Mouse (Mus musculus) cortical plate, adult 2 months (tissue): ENCODE results near the gene Galnt17. TPM values are rescaled to one million over a fixed set of nuclear protein-coding genes. Genes with fewer than 3 reads are reported as not detected.

Source experiments
- H3K27ac ChIP-seq: fragments of 200-500 bp; 2 replicates; pipeline ENCODE4 v1.5.1; 2012; ENCODE audit warnings: low read length, control low read depth, inconsistent platforms; ENCODE audit not compliant: insufficient read depth
- H3K4me1 ChIP-seq: fragments of 200-500 bp; 2 replicates; pipeline ENCODE4 v1.6.1; 2011; ENCODE audit warnings: low read length; ENCODE audit not compliant: control insufficient read depth, insufficient read depth
- H3K4me3 ChIP-seq: fragments of 200-500 bp; 2 replicates; pipeline ENCODE4 v1.5.1; 2011; ENCODE audit warnings: mild to moderate bottlenecking, low read length, control low read depth; ENCODE audit not compliant: insufficient read depth
- CTCF ChIP-seq: fragments of 200-500 bp; IDR thresholded peaks from 2 replicates; pipeline ENCODE4 v1.5.1; 2011; ENCODE audit warnings: mild to moderate bottlenecking, control low read depth, low read length; ENCODE audit not compliant: insufficient read depth; ENCODE audit errors: extremely low read depth
- POLR2A ChIP-seq: fragments of 200-500 bp; IDR thresholded peaks from 2 replicates; pipeline ENCODE4 v1.6.1; 2011; ENCODE audit warnings: mild to moderate bottlenecking, low read length, control low read depth; ENCODE audit not compliant: insufficient read depth; ENCODE audit errors: extremely low read depth
- polyA plus RNA-seq: library from polyadenylated mRNA; depleted of rRNA; stranded (reverse); fragments of >200 nt; gene quantifications from 2 replicates; pipeline ENCODE4 v1.2.3, GENCODE M21; 2012

Galnt17 gene
- polyA plus RNA-seq, 1 experiment, result 16.7 TPM

DNA sequence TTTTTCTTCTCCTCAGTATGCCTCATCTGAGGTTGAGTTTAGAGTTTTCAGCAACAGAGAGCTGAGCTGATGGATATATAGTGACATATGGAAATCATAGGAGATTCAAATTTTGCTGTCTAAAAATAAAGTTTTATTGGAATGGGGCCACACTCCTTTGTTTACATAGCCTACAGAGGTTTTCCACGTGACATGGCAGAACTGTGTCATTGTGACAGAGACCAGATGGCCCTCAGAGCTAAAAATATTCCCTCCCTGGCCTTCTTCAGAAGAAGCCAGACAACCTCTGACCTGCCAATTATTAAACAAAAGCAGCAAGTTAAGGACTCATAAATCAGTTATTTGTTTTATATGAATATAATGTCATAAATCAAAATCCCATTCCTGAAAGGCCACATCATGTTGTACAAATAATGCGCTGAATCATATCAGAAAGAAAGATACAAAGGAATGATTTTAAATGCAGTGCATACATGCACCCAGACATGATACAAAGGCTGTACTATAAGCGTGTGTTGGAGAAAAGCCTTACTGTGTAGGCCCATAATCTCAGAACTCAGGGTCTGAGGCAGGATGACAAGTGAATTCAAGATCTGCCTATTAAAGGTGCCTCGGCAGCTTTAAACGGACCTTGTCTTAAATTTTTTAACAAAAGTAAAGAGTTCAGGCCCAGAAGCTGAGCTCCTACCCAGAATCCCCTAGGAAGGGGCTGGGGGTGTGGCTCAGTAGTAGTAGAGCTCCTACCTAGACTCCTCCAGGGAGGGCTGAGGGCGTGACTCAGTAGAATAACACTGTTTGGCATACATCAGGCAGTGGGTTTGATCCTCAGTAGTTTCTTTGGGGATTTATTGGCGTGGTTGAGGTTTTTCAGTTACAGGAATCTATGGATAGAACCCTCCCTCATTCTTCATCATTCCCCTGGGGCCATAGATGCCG lies 57.3 kb downstream of the Galnt17 start:
- H3K4me1 ChIP-seq, result no peaks in the 10 kb centered on the region
- H3K4me3 ChIP-seq, result no peak overlapping the region
- no peak overlapping the region for H3K27ac ChIP-seq
- no peak for TF ChIP-seq POLR2A
- TF ChIP-seq CTCF, result no peak

DNA sequence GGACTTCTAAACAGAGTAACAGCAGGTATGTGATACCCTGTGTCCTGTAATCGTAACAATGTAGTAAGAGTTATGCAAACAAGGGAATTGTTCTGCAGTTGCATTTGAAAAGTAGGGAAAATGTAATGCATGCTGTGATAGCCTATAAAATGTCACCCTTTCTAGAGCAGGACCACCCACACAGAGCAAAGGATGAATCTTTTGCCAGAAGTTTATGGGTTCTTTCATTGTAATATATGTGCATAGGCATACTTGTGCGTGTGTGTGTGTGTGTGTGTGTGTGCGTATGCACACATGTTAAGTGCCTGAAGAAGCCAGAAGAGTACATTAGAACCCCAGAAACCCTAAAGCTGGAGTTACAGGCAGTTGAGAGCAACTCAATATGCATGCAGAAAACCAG lies 59.9 kb downstream of the Galnt17 start:
- no peak for TF ChIP-seq POLR2A
- no peak for TF ChIP-seq CTCF

DNA sequence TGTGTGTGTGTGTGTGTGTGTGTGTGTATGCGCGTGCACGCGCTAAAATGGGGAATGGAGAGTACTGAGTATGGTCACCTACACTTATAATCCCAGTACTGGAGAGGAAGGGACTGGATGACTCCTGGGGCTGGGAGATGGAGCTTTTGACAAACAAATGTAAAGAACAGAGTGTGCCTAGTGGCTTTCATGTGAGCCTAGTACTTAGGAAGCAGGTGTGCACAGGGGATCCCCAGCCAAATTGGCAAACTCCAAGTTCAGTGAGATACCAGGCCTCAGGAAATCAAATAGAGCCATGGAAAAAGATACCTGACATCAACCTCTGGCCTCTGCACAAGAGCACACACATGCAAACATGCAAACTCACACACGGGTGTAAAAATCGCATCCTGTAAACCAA lies 61.7 kb downstream of the Galnt17 start:
- no peaks in the 10 kb centered on the region; the same call in 1 of the 2 replicates for H3K4me1 ChIP-seq
- TF ChIP-seq CTCF (no peak), POLR2A (no peak)
- H3K27ac ChIP-seq, result no peak overlapping the region
- H3K4me3 ChIP-seq, result no peak overlapping the region

More for the DNA sequence above, 59.9 kb downstream of the Galnt17 start:
- Histone ChIP-seq H3K4me3 (no peak overlapping the region), H3K4me1 (no peaks in the 10 kb centered on the region), H3K27ac (no peak overlapping the region)

DNA sequence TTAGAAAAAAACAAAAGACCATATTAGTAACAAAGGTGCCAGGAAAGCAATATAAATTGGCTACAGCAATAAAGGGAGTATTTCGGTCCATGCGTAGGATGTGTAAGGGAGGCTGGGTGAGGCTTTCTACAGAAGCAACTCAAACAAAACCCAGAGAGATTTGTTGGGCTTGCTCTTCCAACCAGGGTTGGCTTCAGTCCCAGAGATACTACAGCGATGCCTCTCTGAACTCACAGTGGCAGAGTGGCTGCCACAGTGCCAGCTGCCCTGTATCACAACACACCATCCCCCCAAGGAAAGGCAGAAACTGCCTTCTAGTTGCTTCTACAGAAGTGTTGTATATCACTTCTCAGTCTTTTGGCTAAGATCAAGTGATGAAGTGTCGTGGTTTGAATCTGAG lies 66.6 kb downstream of the Galnt17 start:
- H3K4me1 ChIP-seq, result no peaks in the 10 kb centered on the region; the same call in 1 of the 2 replicates
- no peak for TF ChIP-seq POLR2A
- TF ChIP-seq CTCF, result no peak
- H3K4me3 ChIP-seq, result no peak overlapping the region
- no peak overlapping the region for H3K27ac ChIP-seq

DNA sequence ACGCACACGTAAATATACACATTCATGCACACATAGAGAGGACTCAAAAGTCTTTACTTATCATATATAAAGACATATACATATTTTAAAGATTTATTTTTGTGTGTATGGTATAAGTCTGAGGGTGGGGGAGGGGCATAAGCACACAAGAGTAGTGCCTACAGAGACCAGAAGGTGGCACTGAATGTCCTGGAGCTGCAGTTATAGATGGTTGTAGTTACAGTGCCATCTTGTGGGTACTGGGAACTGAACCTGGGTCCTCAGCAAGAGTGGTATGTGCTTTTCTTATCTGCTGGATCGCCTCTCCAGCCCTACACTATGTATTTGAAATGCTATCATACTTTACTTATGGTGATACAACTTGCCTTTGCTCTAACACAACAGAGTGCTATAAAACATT lies 68.5 kb downstream of the Galnt17 start:
- TF ChIP-seq POLR2A (no peak), CTCF (no peak)
- Histone ChIP-seq H3K4me3 (no peak overlapping the region), H3K4me1 (no peaks in the 10 kb centered on the region; the same call in 1 of the 2 replicates), H3K27ac (no peak overlapping the region)

DNA sequence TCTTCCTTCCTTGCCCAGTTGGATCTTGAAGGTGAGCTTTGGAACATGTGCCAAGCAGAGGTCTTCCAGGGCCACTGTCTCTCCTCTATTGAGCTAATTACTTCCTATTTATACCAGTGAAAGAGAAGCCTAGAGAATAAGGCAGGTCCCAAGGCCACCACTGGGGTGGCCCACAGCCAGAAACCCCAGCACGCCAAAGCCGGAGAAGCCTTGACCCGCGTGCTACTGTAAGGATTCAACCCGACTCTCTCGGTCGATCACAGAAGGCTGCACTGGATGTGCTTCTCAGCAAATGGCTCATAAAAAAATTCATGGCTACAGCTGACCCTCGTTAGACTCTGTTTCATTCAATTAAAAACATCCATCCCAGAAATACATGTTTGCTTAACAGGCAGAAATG lies 71.4 kb downstream of the Galnt17 start:
- no peak overlapping the region for H3K4me3 ChIP-seq
- TF ChIP-seq POLR2A (no peak), CTCF (no peak)
- H3K4me1 ChIP-seq, result no peaks in the 10 kb centered on the region; the same call in 1 of the 2 replicates
- H3K27ac ChIP-seq, result no peak overlapping the region

DNA sequence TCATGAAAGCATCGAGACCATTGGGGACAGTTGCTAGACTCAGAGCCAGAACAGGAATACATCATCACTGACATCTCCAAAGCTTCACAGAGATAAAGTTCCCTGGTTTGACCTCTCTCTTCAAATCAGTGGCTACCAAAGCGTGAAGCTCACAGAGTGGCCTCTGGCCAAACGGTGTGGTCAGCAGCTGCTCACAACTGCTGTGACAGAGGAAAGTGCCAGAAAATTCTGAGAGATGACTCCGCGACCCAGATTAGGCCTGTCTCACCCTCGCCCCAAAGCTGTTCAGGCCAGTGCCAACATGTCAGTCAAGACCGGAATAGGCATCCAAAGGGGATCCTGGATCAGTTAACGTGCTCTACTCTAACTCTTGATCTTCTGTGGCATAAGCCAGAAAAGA lies 74.5 kb downstream of the Galnt17 start:
- H3K4me1 ChIP-seq, result peaks cover 3% of the 10 kb centered on the region; the same call in 1 of the 2 replicates
- H3K4me3 ChIP-seq, result no peak overlapping the region
- TF ChIP-seq POLR2A (no peak), CTCF (no peak)
- H3K27ac ChIP-seq, result no peak overlapping the region

DNA sequence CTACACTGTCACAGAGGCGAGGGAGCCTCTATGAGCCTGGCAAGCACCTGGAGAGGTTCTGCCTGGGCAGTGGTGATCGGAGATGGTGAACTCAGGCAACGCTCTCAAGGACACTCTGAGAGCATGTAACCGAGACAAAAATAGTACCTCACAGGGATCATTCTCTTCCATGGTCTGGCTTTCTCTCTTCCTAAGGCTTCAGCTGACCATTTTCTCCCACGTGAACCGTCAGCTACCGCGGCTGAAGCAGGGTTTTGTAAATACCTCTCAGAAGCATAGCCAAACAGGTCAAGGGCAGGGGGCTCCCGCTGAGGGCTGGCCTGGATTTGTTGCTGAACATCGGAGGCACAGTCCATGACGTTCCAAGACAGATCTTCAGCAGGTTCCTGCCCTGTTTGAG lies 77.2 kb downstream of the Galnt17 start:
- no peak overlapping the region for H3K27ac ChIP-seq
- no peak for TF ChIP-seq POLR2A
- TF ChIP-seq CTCF, result no peak
- H3K4me1 ChIP-seq, result peaks cover 3% of the 10 kb centered on the region; the same call in 1 of the 2 replicates
- no peak overlapping the region for H3K4me3 ChIP-seq

DNA sequence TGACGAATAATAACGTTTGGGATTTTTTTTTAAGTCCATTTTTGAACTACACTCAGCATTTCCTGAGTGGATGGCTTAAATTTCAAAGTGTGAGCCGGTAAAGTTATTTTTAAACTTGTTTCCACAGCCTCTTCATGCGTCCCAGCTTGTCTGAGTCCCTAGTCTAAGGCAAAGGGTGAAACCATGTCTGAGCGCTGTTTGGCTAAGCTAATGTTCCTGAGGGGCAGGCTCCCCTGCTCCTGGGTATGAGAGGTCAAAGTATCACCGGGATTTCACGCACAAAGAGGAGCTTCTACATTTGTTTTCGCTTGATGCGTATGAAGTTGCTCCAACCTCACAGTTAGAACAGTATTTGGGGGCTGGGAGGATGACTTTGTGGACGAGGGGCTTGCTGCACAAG lies 78.6 kb downstream of the Galnt17 start:
- TF ChIP-seq CTCF (no peak), POLR2A (no peak)
- Histone ChIP-seq H3K4me1 (peaks cover 3% of the 10 kb centered on the region; the same call in 1 of the 2 replicates), H3K4me3 (no peak overlapping the region), H3K27ac (no peak overlapping the region)

DNA sequence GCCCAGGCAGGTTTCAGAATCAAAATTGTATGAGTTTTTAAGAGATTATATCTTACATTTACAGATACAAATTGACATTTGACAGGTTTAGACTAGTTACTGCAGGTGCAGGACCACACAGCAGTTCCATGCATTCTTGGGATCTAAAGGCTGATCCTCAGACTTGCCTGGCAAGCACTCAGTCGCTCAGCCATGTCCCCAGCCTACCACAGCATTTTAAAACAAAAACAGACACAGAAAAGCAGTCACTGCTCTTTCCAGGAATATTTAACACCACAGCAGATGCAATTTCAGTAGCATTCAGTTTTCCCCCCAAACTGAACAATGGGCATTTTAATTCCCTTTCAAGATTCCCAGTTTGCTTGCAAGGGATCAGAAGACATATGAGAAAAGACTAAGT lies 84.9 kb downstream of the Galnt17 start:
- Histone ChIP-seq H3K27ac (no peak overlapping the region), H3K4me1 (no peaks in the 10 kb centered on the region), H3K4me3 (no peak overlapping the region)
- TF ChIP-seq POLR2A, result no peak
- TF ChIP-seq CTCF, result no peak
